Mouse (Mus musculus): ENCODE measurements around the gene Pced1a. TPM values are rescaled to one million over a fixed set of nuclear protein-coding genes. Genes with fewer than 3 reads are reported as not detected.

Pced1a gene
- polyA plus RNA-seq, 2 experiments: 13.2 to 57.5 TPM

DNA sequence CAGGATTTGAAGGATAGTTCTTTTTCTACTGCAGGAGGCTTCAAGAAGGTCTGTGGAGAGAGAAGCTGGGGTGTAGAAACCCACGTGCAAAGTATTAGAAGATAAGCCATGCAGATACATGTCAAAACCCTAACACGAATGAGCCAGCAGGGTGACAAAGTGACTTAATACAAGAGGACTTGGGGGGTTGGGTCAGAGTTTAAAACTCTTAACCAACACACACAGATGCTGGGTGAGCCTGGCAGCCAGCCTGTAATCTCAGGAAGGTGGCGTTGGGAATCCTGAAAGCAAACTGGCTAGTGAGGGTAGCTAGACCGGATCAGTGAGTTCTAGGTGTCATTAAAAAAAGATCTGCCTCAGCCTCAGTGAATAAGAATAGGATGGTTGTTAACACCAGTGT, 57.1 kb downstream of the Pced1a start:
- 58% methylated on average over 4 of the region's 4 CpGs for WGBS
- peaks cover 34% of the 10 kb centered on the region for H3K27me3 ChIP-seq (ENCODE audit: control insufficient read depth, insufficient read depth, low read length)
- no peak overlapping the region for H3K4me2 ChIP-seq (replicated peaks; ENCODE audit: low read depth, low read length, severe bottlenecking)
- no peak for DNase-seq (ENCODE audit: low spot score)
- H3K36me3 ChIP-seq (ENCODE audit: control insufficient read depth, insufficient read depth, low read length): no peaks in the 10 kb centered on the region
- no peak overlapping the region for H3K27ac ChIP-seq (replicated peaks; ENCODE audit: low read depth, low read length)
- no peak for ATAC-seq (ENCODE audit: low FRiP score, low read depth)
- H3K4me3 ChIP-seq (replicated peaks; ENCODE audit: low read length): no peak overlapping the region
- H3K9me3 ChIP-seq (ENCODE audit: control insufficient read depth, low read length): no peaks in the 10 kb centered on the region
- no peak overlapping the region for H3K9ac ChIP-seq (ENCODE audit: low read depth, low read length, severe bottlenecking)
- H3K4me1 ChIP-seq (ENCODE audit: control insufficient read depth, insufficient read depth, low read length): no peaks in the 10 kb centered on the region
- no peak for TF ChIP-seq POLR2A (IDR thresholded peaks at IDR 0.05; ENCODE audit: borderline replicate concordance, extremely low read depth, insufficient read depth, insufficient read length)

Other genes with a start within 250 kb of the Pced1a start
- gene Snrpb, start 245.3 kb downstream of the Pced1a start, polyA plus RNA-seq (2012; rRNA removed): 423 and 497 TPM in 2 replicates
- gene Snrpb, start 245.3 kb downstream of the Pced1a start, polyA plus RNA-seq (2014; fragmentation: Nextera tagmentation; extraction: Ambion mirVana): 578 and 606 TPM in 2 replicates
- 0.04 TPM in 2 replicates for gene Tmc2, start 229.5 kb downstream of the Pced1a start, polyA plus RNA-seq (2012; rRNA removed)
- gene Tmc2, start 229.5 kb downstream of the Pced1a start, polyA plus RNA-seq (2014; fragmentation: Nextera tagmentation; extraction: Ambion mirVana): not detected in 2 replicates
- gene Nop56, start 150.3 kb downstream of the Pced1a start, polyA plus RNA-seq (2012; rRNA removed): 319 and 357 TPM in 2 replicates
- 253 and 255 TPM in 2 replicates for gene Nop56, start 150.3 kb downstream of the Pced1a start, polyA plus RNA-seq (2014; fragmentation: Nextera tagmentation; extraction: Ambion mirVana)
- gene Idh3b, start 140.2 kb downstream of the Pced1a start, polyA plus RNA-seq (2012; rRNA removed): 181 and 193 TPM in 2 replicates
- gene Idh3b, start 140.2 kb downstream of the Pced1a start, polyA plus RNA-seq (2014; fragmentation: Nextera tagmentation; extraction: Ambion mirVana): 164 and 169 TPM in 2 replicates
- gene Ebf4, start 129.5 kb downstream of the Pced1a start, polyA plus RNA-seq (2012; rRNA removed): 27.4 and 37.7 TPM in 2 replicates
- 5.7 and 6.1 TPM in 2 replicates for gene Ebf4, start 129.5 kb downstream of the Pced1a start, polyA plus RNA-seq (2014; fragmentation: Nextera tagmentation; extraction: Ambion mirVana)
- gene Cpxm1, start 27.1 kb downstream of the Pced1a start, polyA plus RNA-seq (2012; rRNA removed): 112 and 129 TPM in 2 replicates
- gene Cpxm1, start 27.1 kb downstream of the Pced1a start, polyA plus RNA-seq (2014; fragmentation: Nextera tagmentation; extraction: Ambion mirVana): 108 and 125 TPM in 2 replicates
- not detected in 2 replicates for gene Gm28372, start 19.5 kb downstream of the Pced1a start, polyA plus RNA-seq (2012; rRNA removed)
- gene Gm28372, start 19.5 kb downstream of the Pced1a start, polyA plus RNA-seq (2014; fragmentation: Nextera tagmentation; extraction: Ambion mirVana): not detected in 2 replicates
- gene 1700020A23Rik, start 19.4 kb downstream of the Pced1a start, polyA plus RNA-seq (2012; rRNA removed): not detected in 2 replicates
- gene 1700020A23Rik, start 19.4 kb downstream of the Pced1a start, polyA plus RNA-seq (2014; fragmentation: Nextera tagmentation; extraction: Ambion mirVana): not detected in 2 replicates
- not detected in 2 replicates for gene Tmem239, start 18.2 kb downstream of the Pced1a start, polyA plus RNA-seq (2012; rRNA removed)
- gene Tmem239, start 18.2 kb downstream of the Pced1a start, polyA plus RNA-seq (2014; fragmentation: Nextera tagmentation; extraction: Ambion mirVana): not detected in 2 replicates
- gene Vps16, start 362 bp downstream of the Pced1a start, polyA plus RNA-seq (2012; rRNA removed): 148 and 170 TPM in 2 replicates
- 67.0 and 82.3 TPM in 2 replicates for gene Vps16, start 362 bp downstream of the Pced1a start, polyA plus RNA-seq (2014; fragmentation: Nextera tagmentation; extraction: Ambion mirVana)
- gene Ptpra, start 25.6 kb upstream of the Pced1a start, polyA plus RNA-seq (2012; rRNA removed): 81.7 and 94.9 TPM in 2 replicates
- gene Ptpra, start 25.6 kb upstream of the Pced1a start, polyA plus RNA-seq (2014; fragmentation: Nextera tagmentation; extraction: Ambion mirVana): 118 and 124 TPM in 2 replicates
- 57.7 and 77.9 TPM in 2 replicates for gene Mrps26, start 139.0 kb upstream of the Pced1a start, polyA plus RNA-seq (2012; rRNA removed)
- 102 and 104 TPM in 2 replicates for gene Mrps26, start 139.0 kb upstream of the Pced1a start, polyA plus RNA-seq (2014; fragmentation: Nextera tagmentation; extraction: Ambion mirVana)
- 0.19 and 0.68 TPM in 2 replicates for gene Oxt, start 151.5 kb upstream of the Pced1a start, polyA plus RNA-seq (2012; rRNA removed)
- gene Oxt, start 151.5 kb upstream of the Pced1a start, polyA plus RNA-seq (2014; fragmentation: Nextera tagmentation; extraction: Ambion mirVana): not detected in 2 replicates
- gene Avp, start 157.9 kb upstream of the Pced1a start, polyA plus RNA-seq (2012; rRNA removed): 0.13 TPM in 1 of 2 replicates, not detected in the other
- not detected in 2 replicates for gene Avp, start 157.9 kb upstream of the Pced1a start, polyA plus RNA-seq (2014; fragmentation: Nextera tagmentation; extraction: Ambion mirVana)
- 5.7 and 6.1 TPM in 2 replicates for gene Fastkd5, start 205.3 kb upstream of the Pced1a start, polyA plus RNA-seq (2012; rRNA removed)
- 14.2 and 15.0 TPM in 2 replicates for gene Fastkd5, start 205.3 kb upstream of the Pced1a start, polyA plus RNA-seq (2014; fragmentation: Nextera tagmentation; extraction: Ambion mirVana)
- 11.8 and 14.1 TPM in 2 replicates for gene Ubox5, start 205.3 kb upstream of the Pced1a start, polyA plus RNA-seq (2012; rRNA removed)
- gene Ubox5, start 205.3 kb upstream of the Pced1a start, polyA plus RNA-seq (2014; fragmentation: Nextera tagmentation; extraction: Ambion mirVana): 14.3 and 15.0 TPM in 2 replicates
- 14.6 and 16.2 TPM in 2 replicates for gene Lzts3, start 218.1 kb upstream of the Pced1a start, polyA plus RNA-seq (2012; rRNA removed)
- 1.1 and 1.4 TPM in 2 replicates for gene Lzts3, start 218.1 kb upstream of the Pced1a start, polyA plus RNA-seq (2014; fragmentation: Nextera tagmentation; extraction: Ambion mirVana)
- gene Ddrgk1, start 240.0 kb upstream of the Pced1a start, polyA plus RNA-seq (2012; rRNA removed): 48.0 and 58.5 TPM in 2 replicates
- 53.7 and 66.3 TPM in 2 replicates for gene Ddrgk1, start 240.0 kb upstream of the Pced1a start, polyA plus RNA-seq (2014; fragmentation: Nextera tagmentation; extraction: Ambion mirVana)
- 81.7 and 82.6 TPM in 2 replicates for gene Itpa, start 242.9 kb upstream of the Pced1a start, polyA plus RNA-seq (2012; rRNA removed)
- gene Itpa, start 242.9 kb upstream of the Pced1a start, polyA plus RNA-seq (2014; fragmentation: Nextera tagmentation; extraction: Ambion mirVana): 99.4 and 104 TPM in 2 replicates

Measured in limb, embryonic 14.5 days (tissue).